Mouse (Mus musculus) neutrophil, adult 83 days (primary cell): Measurements from ENCODE around the gene Olfr48. TPM values are rescaled to one million over a fixed set of nuclear protein-coding genes. Genes with fewer than 3 reads are reported as not detected.

Experiments
- total RNA-seq, 2 experiments: library from RNA; stranded (reverse); gene quantifications; one replicate each; pipeline ENCODE4 v1.2.4; 2023

The Olfr48 gene
- not detected for total RNA-seq

DNA sequence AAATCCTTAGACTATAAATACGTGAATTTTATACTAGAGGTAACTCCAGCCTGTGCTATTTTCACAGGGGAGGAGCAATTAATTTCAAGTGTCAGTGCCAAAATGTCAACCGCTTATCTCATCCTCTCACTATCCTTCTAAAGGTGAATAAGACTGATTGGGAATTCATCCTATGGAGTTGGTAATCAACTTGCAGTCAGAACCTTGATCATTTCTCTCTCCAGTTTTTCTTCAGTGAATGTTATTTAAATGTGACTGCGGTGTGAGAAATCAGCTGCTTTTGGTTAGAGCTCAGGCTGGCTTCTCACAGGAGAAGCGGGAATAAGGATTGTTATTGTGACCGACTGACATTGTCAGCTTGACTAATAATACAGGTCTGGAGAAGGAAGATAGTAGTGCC, at the start of gene Olfr48:
Gene Olfr48, minus strand, starts transcription at position 101 of the 400 bp plus-strand sequence.

DNA sequence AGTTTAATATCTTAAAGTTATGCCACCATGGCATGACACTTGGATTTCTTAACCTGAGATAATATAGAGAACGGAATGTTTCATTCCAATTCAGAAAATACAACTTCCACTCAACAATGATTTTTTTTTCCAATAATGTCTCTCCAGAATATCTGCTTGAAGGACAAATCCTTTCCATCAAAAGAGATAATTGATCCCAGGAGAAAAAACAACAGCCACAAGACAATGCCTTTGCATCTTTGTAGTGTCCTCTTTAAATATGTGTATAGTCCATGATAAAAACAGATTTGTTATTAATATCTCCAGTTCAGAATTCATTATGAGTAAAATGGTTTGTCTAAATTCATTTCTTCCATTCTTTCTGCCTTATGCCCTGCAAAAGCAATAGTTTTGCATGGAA, 30.1 kb upstream of the Olfr48 start, which contains the start of gene Olfr1257:
Gene Olfr1257, plus strand, starts transcription at position 301 of the 400 bp plus-strand sequence.

GRCm38 (mm10) chr2:89841455-89841854, 6.5 kb downstream of the Olfr48 start, which contains the start of gene Olfr1256:
Gene Olfr1256, minus strand, starts transcription at chr2:89841555.

DNA sequence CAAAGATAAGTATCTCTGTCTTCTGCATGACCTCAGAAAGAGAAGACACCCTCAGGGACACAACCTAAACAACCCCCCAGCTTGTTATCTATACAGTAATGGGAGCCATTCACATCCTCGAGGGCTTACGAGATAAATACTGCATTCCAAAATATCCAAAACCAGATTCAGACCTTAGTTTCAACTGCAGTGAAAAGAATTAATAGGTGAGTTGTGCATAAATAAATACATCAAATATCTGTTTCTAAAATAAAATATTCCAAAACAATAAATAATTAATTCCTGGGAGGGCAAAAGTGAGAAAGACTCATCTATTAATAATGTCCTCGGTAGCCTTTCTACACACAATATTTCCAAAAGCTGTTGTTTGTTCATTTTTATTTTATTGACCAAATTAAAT, 36.3 kb downstream of the Olfr48 start, which contains the start of gene Olfr1255:
Gene Olfr1255, plus strand, starts transcription at position 301 of the 400 bp plus-strand sequence.

DNA sequence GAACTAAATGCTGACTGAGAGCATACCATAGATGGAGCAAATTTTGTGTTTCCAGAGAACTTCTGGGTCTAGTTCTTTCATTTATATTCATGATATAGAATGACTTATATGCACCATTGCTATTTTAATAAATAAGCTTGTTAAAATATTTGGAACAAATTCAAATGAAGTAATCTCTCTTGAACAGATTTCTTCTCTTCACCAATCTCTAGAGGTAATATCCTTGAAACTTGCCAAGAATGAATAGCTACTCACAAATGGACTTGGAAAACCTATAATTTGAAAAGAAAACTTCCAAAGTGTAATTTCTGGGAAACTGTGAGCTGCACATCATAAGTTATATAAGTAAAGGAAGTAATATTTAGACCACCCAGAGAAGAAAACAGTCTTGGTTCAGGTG, 54.5 kb downstream of the Olfr48 start, which contains the start of gene Olfr1254:
Gene Olfr1254, minus strand, starts transcription at position 101 of the 400 bp plus-strand sequence.

Other genes starting within 250 kb of the Olfr48 start
- gene Olfr1247, start 234.1 kb downstream of the Olfr48 start, total RNA-seq = under 1 TPM; 0.13 to 0.15 TPM
- gene Olfr1248, start 230.0 kb downstream of the Olfr48 start, total RNA-seq = not detected
- not detected for gene Olfr1249, start 213.2 kb downstream of the Olfr48 start, total RNA-seq
- not detected for gene Olfr1250, start 186.7 kb downstream of the Olfr48 start, total RNA-seq
- gene Olfr1251, start 176.3 kb downstream of the Olfr48 start, total RNA-seq = not detected
- not detected for gene Olfr1252, start 123.2 kb downstream of the Olfr48 start, total RNA-seq
- gene Olfr1253, start 91.1 kb downstream of the Olfr48 start, total RNA-seq = not detected
- gene Olfr1254, start 54.6 kb downstream of the Olfr48 start, total RNA-seq = not detected
- not detected for gene Olfr1255, start 36.2 kb downstream of the Olfr48 start, total RNA-seq
- not detected for gene Olfr1256, start 6.7 kb downstream of the Olfr48 start, total RNA-seq
- not detected for gene Olfr1257, start 30.2 kb upstream of the Olfr48 start, total RNA-seq
- not detected for gene Olfr1258, start 79.1 kb upstream of the Olfr48 start, total RNA-seq
- gene Olfr1259, start 100.5 kb upstream of the Olfr48 start, total RNA-seq = not detected
- gene Olfr1260, start 126.1 kb upstream of the Olfr48 start, total RNA-seq = not detected
- not detected for gene Olfr1261, start 143.0 kb upstream of the Olfr48 start, total RNA-seq
- gene Olfr1262, start 151.9 kb upstream of the Olfr48 start, total RNA-seq = not detected
- not detected for gene Olfr1263, start 163.9 kb upstream of the Olfr48 start, total RNA-seq
- gene Olfr1264, start 177.4 kb upstream of the Olfr48 start, total RNA-seq = not detected
- not detected for gene Olfr1265, start 187.1 kb upstream of the Olfr48 start, total RNA-seq
- gene Olfr140, start 215.4 kb upstream of the Olfr48 start, total RNA-seq = not detected